Mouse (Mus musculus) olfactory bulb, adult 2 months (tissue): ENCODE measurements around the gene Mat2a. TPM values are rescaled to one million over a fixed set of nuclear protein-coding genes. Genes with fewer than 3 reads are reported as not detected.
"Not testable (repeated sequence)": the region's sequence is repeated elsewhere in the genome, so short reads cannot be mapped to it uniquely, and the experiment has no call there.

Experiments
- H3K27ac ChIP-seq: fragments of 200-500 bp; 2 replicates; pipeline ENCODE4 v1.5.1; 2012; ENCODE audit warnings: low read depth, low read length; ENCODE audit not compliant: insufficient read depth
- H3K4me1 ChIP-seq: fragments of 200-500 bp; 2 replicates; pipeline ENCODE4 v1.6.1; 2012; ENCODE audit warnings: low read length; ENCODE audit not compliant: control insufficient read depth, insufficient read depth
- H3K4me3 ChIP-seq: fragments of 200-500 bp; 2 replicates; pipeline ENCODE4 v1.5.1; 2012; ENCODE audit warnings: mild to moderate bottlenecking, low read depth, low read length, moderate library complexity; ENCODE audit not compliant: insufficient read depth
- CTCF ChIP-seq: fragments of 200-500 bp; IDR thresholded peaks from 2 replicates; pipeline ENCODE4 v1.5.1; 2012; ENCODE audit warnings: low read depth, mild to moderate bottlenecking, low read length, moderate library complexity; ENCODE audit not compliant: insufficient read depth
- POLR2A ChIP-seq: fragments of 200-500 bp; IDR thresholded peaks from 2 replicates; pipeline ENCODE4 v1.6.1; 2012; ENCODE audit warnings: mild to moderate bottlenecking, low read depth, low read length, moderate library complexity; ENCODE audit not compliant: insufficient read depth
- WGBS: fragments of 180-500 bp; shearing (Covaris S2); methylation state at CpG from one replicate; pipeline ENCODE4 v1.1.7; 2018; 5-methylcytosine and 5-hydroxymethylcytosine counted together
- polyA plus RNA-seq: library from polyadenylated mRNA; stranded (reverse); fragments of >200 nt; gene quantifications from 2 replicates; pipeline ENCODE4 v1.2.4, GENCODE M21; 2012; ENCODE audit warnings: low replicate concordance; ENCODE audit not compliant: missing spikeins, insufficient read depth, insufficient read length

Mat2a gene
- polyA plus RNA-seq, 1 experiment = 557 TPM

- TF ChIP-seq POLR2A (no peak), CTCF (no peak)
- no peak overlapping the region for H3K27ac ChIP-seq
- WGBS = 69% methylated on average over 3 of the region's 3 CpGs
- peaks cover 23% of the 10 kb centered on the region for H3K4me1 ChIP-seq
- H3K4me3 ChIP-seq = no peak overlapping the region
Measured at GRCm38 (mm10) chr6:72477621-72478020, 38.3 kb upstream of the Mat2a start.

GRCm38 (mm10) chr6:72476836-72477235, 37.5 kb upstream of the Mat2a start:
- TF ChIP-seq POLR2A (no peak), CTCF (no peak)

GRCm38 (mm10) chr6:72475221-72475985, 36.0 kb upstream of the Mat2a start:
- WGBS = 30% methylated on average over 4 of the region's 4 CpGs
- no peak overlapping the region for H3K4me3 ChIP-seq
- H3K27ac ChIP-seq = no peak overlapping the region
- peaks cover 23% of the 10 kb centered on the region for H3K4me1 ChIP-seq
- no peak for TF ChIP-seq POLR2A
- TF ChIP-seq CTCF = no peak

More at GRCm38 (mm10) chr6:72476836-72477235, 37.5 kb upstream of the Mat2a start:
- Histone ChIP-seq H3K4me3 (no peak overlapping the region), H3K27ac (no peak overlapping the region), H3K4me1 (peaks cover 23% of the 10 kb centered on the region)
- 95% methylated on average over 5 of the region's 5 CpGs for WGBS

GRCm38 (mm10) chr6:72473264-72474041, 34.1 kb upstream of the Mat2a start:
- TF ChIP-seq POLR2A (no peak), CTCF (no peak)
- 60% methylated on average over 14 of the region's 14 CpGs for WGBS
- H3K4me3 ChIP-seq = no peak overlapping the region
- H3K4me1 ChIP-seq = peaks cover 23% of the 10 kb centered on the region
- H3K27ac ChIP-seq = no peak overlapping the region

- 95% methylated on average over 4 of the region's 4 CpGs for WGBS
- TF ChIP-seq POLR2A (no peak), CTCF (no peak)
Measured at GRCm38 (mm10) chr6:72466171-72466570, 26.8 kb upstream of the Mat2a start.

GRCm38 (mm10) chr6:72465361-72466157, 26.2 kb upstream of the Mat2a start:
- WGBS = 82% methylated on average over 8 of the region's 8 CpGs
- H3K4me1 ChIP-seq = no peaks in the 10 kb centered on the region
- H3K4me3 ChIP-seq = no peak overlapping the region
- no peak overlapping the region for H3K27ac ChIP-seq
- TF ChIP-seq POLR2A = no peak
- no peak for TF ChIP-seq CTCF

More at GRCm38 (mm10) chr6:72466171-72466570, 26.8 kb upstream of the Mat2a start:
- no peak overlapping the region for H3K4me3 ChIP-seq
- no peaks in the 10 kb centered on the region for H3K4me1 ChIP-seq
- no peak overlapping the region for H3K27ac ChIP-seq

- H3K4me3 ChIP-seq, H3K27ac ChIP-seq, H3K4me1 ChIP-seq: not testable (repeated sequence)
- 80% methylated on average over 5 of the region's 5 CpGs for WGBS
Measured at GRCm38 (mm10) chr6:72462550-72463257, 23.3 kb upstream of the Mat2a start.

- Histone ChIP-seq H3K27ac (no peak overlapping the region), H3K4me3 (no peak overlapping the region), H3K4me1 (0 out of 2 replicates have a peak, but pooled peaks cover under 1% of the 10 kb centered on the region)
- WGBS = 67% methylated on average over 9 of the region's 9 CpGs
- TF ChIP-seq POLR2A = no peak
- TF ChIP-seq CTCF = no peak
Measured at GRCm38 (mm10) chr6:72460036-72460801, 20.9 kb upstream of the Mat2a start.
